Mouse (Mus musculus) limb, embryonic 14.5 days (tissue): ENCODE results near the gene Mphosph8. TPM values are rescaled to one million over a fixed set of nuclear protein-coding genes. Genes with fewer than 3 reads are reported as not detected.

ENCODE experiments used
- ATAC-seq: fragments of 200-750 bp; cut with Nextera tagmentation; 2 replicates; pipeline ENCODE4 v1.8.0; 2017; ENCODE audit warnings: low read depth, moderate number of reproducible peaks, moderate TSS enrichment; ENCODE audit not compliant: low FRiP score
- DNase-seq: peaks from one replicate; pipeline ENCODE4 v3.0.0-alpha.2; 2015; ENCODE audit warnings: low spot score
- H3K27ac ChIP-seq: fragments of 300-500 bp; sonication (generic); replicated peaks from 2 replicates; pipeline ENCODE4 v1.5.1; 2014; ENCODE audit warnings: low read depth, mild to moderate bottlenecking, low read length, moderate library complexity, mixed read lengths
- H3K27me3 ChIP-seq: fragments of 300-500 bp; sonication (generic); 2 replicates; pipeline ENCODE4 v1.6.1; 2014; ENCODE audit warnings: low read length, mixed read lengths; ENCODE audit not compliant: control insufficient read depth, insufficient read depth
- H3K36me3 ChIP-seq: fragments of 300-500 bp; sonication (generic); 2 replicates; pipeline ENCODE4 v1.6.1; 2014; ENCODE audit warnings: mild to moderate bottlenecking, low read length, moderate library complexity, mixed read lengths; ENCODE audit not compliant: control insufficient read depth, insufficient read depth
- H3K4me1 ChIP-seq: fragments of 300-500 bp; sonication (generic); 2 replicates; pipeline ENCODE4 v1.6.1; 2014; ENCODE audit warnings: antibody characterized with exemption, low read length, mixed read lengths; ENCODE audit not compliant: control insufficient read depth, insufficient read depth
- H3K4me2 ChIP-seq: fragments of 300-500 bp; sonication (generic); replicated peaks from 2 replicates; pipeline ENCODE4 v1.6.1; 2014; ENCODE audit warnings: low read depth, mild to moderate bottlenecking, low read length, moderate library complexity; ENCODE audit not compliant: severe bottlenecking
- H3K4me3 ChIP-seq: fragments of 300-500 bp; sonication (generic); replicated peaks from 2 replicates; pipeline ENCODE4 v1.5.1; 2014; ENCODE audit warnings: low read length
- H3K9ac ChIP-seq: fragments of 300-500 bp; sonication (generic); 2 replicates; pipeline ENCODE4 v1.6.1; 2014; ENCODE audit warnings: mild to moderate bottlenecking, low read depth, low read length, moderate library complexity; ENCODE audit not compliant: severe bottlenecking
- H3K9me3 ChIP-seq: fragments of 300-500 bp; sonication (generic); 2 replicates; pipeline ENCODE4 v1.6.1; 2016; ENCODE audit warnings: low read length; ENCODE audit not compliant: control insufficient read depth
- POLR2A ChIP-seq: fragments of 200-500 bp; IDR thresholded peaks from 2 replicates; pipeline ENCODE4 v1.8.0; 2012; ENCODE audit warnings: inconsistent platforms, mild to moderate bottlenecking, moderate library complexity, borderline replicate concordance; ENCODE audit not compliant: insufficient read depth, insufficient read length; ENCODE audit errors: extremely low read depth
- WGBS: fragments of 180-500 bp; shearing (Covaris S2); extraction: QIAGEN DNeasy Blood & Tissue Kit; methylation state at CpG from one replicate; pipeline ENCODE4 v1.1.7; 2014; 5-methylcytosine and 5-hydroxymethylcytosine counted together
- polyA plus RNA-seq, 2 experiments: library from polyadenylated mRNA; depleted of rRNA in 1 of 2; stranded (reverse) in 1 of 2; unstranded in 1 of 2; fragments of >200 nt; fragmentation: Nextera tagmentation in 1 of 2; extraction: Ambion mirVana in 1 of 2; gene quantifications; 2 replicates each; pipeline versions ENCODE4 v1.2.1 to v1.2.3; 2012 to 2014

Mphosph8 gene
- polyA plus RNA-seq, 2 experiments = 22.3 to 24.5 TPM

DNA sequence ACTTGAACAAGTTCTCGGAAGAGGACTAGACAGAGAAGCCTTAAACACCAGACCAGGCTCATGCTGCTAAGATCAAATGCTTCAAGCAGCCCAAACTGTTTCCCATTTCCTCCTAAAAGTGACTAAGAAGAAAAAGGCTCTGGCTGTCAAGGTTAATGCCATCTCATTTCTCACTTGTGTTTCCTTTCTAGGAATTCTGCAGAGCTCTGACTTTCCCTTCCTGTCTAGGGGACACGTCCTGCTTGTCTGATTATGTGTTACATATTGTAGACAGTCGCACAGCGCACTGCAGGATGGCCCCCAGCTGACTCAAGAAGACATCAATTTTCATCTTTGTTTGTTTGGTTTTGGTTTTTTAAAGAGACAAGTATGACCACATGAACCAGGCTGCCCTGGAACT lies 37.6 kb downstream of the Mphosph8 start:
- Histone ChIP-seq H3K9ac (no peak overlapping the region), H3K27me3 (no peaks in the 10 kb centered on the region), H3K4me2 (no peak overlapping the region), H3K4me1 (no peaks in the 10 kb centered on the region), H3K9me3 (no peaks in the 10 kb centered on the region), H3K36me3 (peaks cover 12% of the 10 kb centered on the region), H3K27ac (no peak overlapping the region), H3K4me3 (no peak overlapping the region)
- DNase-seq (no peak), ATAC-seq (no peak)
- TF ChIP-seq POLR2A = no peak
- WGBS = 70% methylated on average over 4 of the region's 4 CpGs

DNA sequence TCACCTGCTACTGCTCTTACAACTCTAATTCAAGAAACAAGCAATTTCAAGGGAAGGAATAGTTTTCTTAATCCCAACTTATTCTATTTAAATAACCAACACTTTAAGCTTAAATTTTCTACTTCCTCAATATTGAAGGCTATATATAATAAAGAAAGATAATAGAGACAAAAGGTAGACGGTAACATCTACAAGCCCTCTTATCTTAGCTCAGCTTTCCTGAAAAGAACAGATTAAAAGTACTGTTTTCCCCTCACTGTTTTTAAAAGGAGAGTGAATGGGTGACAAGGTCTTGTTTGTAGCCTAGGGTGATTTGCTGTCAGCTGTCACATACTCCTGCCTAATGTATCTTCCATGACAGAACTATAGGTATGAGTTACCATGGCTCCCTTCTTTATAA lies 58.4 kb downstream of the Mphosph8 start:
- H3K4me3 ChIP-seq = no peak overlapping the region
- no peak for ATAC-seq

DNA sequence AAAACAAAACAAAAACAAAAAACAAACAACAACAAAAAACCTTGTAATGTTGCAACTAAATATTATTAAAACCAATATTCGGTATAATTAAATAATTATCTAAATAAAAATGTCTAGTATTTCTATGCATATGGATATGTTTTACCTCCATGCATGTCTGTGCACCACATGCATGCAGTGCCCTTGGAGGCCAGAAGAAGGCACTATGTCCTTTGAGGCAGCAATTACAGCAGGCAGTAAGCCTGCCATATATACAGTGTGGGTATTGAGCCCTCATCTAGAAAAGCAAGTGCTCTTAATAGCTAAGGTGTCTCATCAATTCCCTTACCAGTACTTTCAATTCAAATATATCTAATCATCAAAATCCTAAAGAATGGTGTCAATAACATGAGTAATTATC lies 72.1 kb downstream of the Mphosph8 start:
- Histone ChIP-seq H3K4me2 (no peak overlapping the region), H3K36me3 (peaks cover 19% of the 10 kb centered on the region), H3K4me1 (no peaks in the 10 kb centered on the region), H3K27ac (no peak overlapping the region), H3K9me3 (no peaks in the 10 kb centered on the region), H3K9ac (no peak overlapping the region), H3K27me3 (no peaks in the 10 kb centered on the region), H3K4me3 (no peak overlapping the region)
- ATAC-seq (no peak), DNase-seq (no peak)
- no peak for TF ChIP-seq POLR2A
- WGBS = 88% methylated on average over 1 of the region's 1 CpGs

More for the DNA sequence above, 58.4 kb downstream of the Mphosph8 start:
- H3K36me3 ChIP-seq = peaks cover 7% of the 10 kb centered on the region; the same call in 1 of the 2 replicates
- WGBS = 94% methylated on average over 1 of the region's 1 CpGs
- no peak for DNase-seq
- H3K4me1 ChIP-seq = no peaks in the 10 kb centered on the region
- no peak for TF ChIP-seq POLR2A
- H3K9ac ChIP-seq = no peak overlapping the region
- no peaks in the 10 kb centered on the region for H3K9me3 ChIP-seq
- no peak overlapping the region for H3K4me2 ChIP-seq
- H3K27ac ChIP-seq = no peak overlapping the region
- no peaks in the 10 kb centered on the region for H3K27me3 ChIP-seq

Other genes with a start within 250 kb of the Mphosph8 start
- 5.6 and 9.8 TPM in 2 replicates for gene Cenpj, start 92.8 kb upstream of the Mphosph8 start, polyA plus RNA-seq (2012; rRNA removed)
- gene Cenpj, start 92.8 kb upstream of the Mphosph8 start, polyA plus RNA-seq (2014; fragmentation: Nextera tagmentation; extraction: Ambion mirVana) = 8.0 and 8.6 TPM in 2 replicates
- gene Parp4, start 92.6 kb upstream of the Mphosph8 start, polyA plus RNA-seq (2012; rRNA removed) = 4.7 and 5.2 TPM in 2 replicates
- 3.9 TPM in 2 replicates for gene Parp4, start 92.6 kb upstream of the Mphosph8 start, polyA plus RNA-seq (2014; fragmentation: Nextera tagmentation; extraction: Ambion mirVana)
- gene Pspc1, start 110.1 kb downstream of the Mphosph8 start, polyA plus RNA-seq (2012; rRNA removed) = 27.1 and 41.5 TPM in 2 replicates
- gene Pspc1, start 110.1 kb downstream of the Mphosph8 start, polyA plus RNA-seq (2014; fragmentation: Nextera tagmentation; extraction: Ambion mirVana) = 23.8 and 26.4 TPM in 2 replicates
- gene Zmym5, start 143.5 kb downstream of the Mphosph8 start, polyA plus RNA-seq (2012; rRNA removed) = 24.5 and 32.9 TPM in 2 replicates
- 22.0 and 24.4 TPM in 2 replicates for gene Zmym5, start 143.5 kb downstream of the Mphosph8 start, polyA plus RNA-seq (2014; fragmentation: Nextera tagmentation; extraction: Ambion mirVana)
- 29.8 and 50.8 TPM in 2 replicates for gene Zmym2, start 218.4 kb downstream of the Mphosph8 start, polyA plus RNA-seq (2012; rRNA removed)
- 39.1 and 40.8 TPM in 2 replicates for gene Zmym2, start 218.4 kb downstream of the Mphosph8 start, polyA plus RNA-seq (2014; fragmentation: Nextera tagmentation; extraction: Ambion mirVana)